Mouse (Mus musculus): ENCODE data around the gene Ttll8. TPM values are rescaled to one million over a fixed set of nuclear protein-coding genes. Genes with fewer than 3 reads are reported as not detected.

The Ttll8 gene
- total RNA-seq, 2 experiments from 2014 or later: 0.10 TPM; not detected in 1

DNA sequence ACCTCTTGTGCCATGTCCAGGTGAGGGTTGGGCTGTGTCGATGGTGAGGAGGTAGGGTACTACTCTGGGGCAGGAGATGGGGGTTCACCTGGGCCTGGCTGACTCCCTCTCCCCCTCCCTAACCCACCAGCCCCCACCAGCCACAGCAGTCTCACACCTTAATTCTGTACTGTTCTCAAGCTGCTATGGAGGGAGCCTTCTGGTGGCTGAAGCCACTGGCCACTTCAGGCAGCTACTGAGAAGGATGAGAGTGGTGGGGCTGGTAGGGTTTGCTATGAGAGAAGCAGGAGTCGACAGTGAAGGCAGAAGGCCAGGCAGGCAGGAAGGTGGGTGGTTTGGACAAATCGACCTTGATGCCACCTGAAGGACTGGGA lies 111.9 kb downstream of the Ttll8 start:
- no peak for DNase-seq (ENCODE audit: low spot score in 2 of 2)

DNA sequence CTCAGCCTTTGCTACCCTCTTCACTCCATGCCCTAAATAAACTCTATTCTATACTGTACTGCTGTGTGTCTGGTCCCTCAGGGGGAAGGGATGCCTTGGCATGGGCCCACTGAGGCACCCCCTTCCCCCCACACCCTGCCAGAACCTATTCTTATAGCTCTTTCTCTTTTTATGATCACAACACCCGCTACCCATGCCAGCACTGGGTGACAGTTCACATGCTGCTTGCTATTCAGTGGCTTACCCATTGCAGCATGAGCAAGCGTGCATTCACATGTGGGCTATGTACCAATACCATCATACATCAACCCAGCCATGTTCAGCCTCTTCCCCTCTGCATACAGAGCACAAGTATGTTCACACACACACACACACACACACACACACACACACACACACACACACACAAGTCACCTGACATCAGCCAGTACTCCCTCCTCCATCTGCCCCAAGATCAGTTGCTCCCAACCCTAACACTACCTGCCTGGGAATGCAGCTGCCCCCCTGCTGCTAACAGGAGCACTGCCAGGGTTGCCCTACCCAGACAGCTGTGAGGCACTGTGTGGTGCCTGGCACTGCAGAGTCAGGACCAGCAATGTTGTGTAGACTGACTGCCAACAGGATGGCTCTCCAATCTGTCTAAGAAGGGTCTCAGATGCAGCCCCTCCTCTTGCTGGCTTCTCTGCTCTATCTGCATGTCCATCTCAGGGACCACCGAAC lies 112.5 kb downstream of the Ttll8 start:
- DNase-seq (ENCODE audit: low spot score in 2 of 2): no peak

DNA sequence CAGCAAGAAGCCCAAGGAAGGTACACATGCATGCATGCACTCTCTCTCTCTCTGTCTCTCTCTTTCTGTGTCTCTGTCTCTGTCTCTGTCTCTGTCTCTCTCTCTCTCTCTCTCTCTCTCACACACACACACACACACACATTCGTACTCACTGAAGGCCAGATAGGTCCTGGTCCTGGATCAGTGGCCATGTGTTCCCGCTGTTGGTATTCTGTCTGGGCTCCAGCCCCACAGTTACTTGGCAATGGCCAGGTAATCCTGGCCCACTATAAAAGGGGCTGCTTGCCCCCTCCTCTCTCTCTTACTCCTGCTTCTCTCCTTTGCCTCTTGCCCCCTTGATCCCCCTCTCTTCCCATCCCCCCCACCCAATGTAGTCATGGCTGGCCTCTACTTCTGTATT lies 113.1 kb downstream of the Ttll8 start:
- no peak for DNase-seq (ENCODE audit: low spot score in 2 of 2)

Other genes starting within 250 kb of the Ttll8 start
- gene Brd1, start 220.2 kb downstream of the Ttll8 start, total RNA-seq (2021): 10 to 100 TPM; 39.5 to 44.5 TPM
- gene Zbed4, start 202.8 kb downstream of the Ttll8 start, total RNA-seq (2021): 10 to 100 TPM; 14.2 to 14.8 TPM
- 1 to 10 TPM; 6.9 to 9.0 TPM for gene Alg12, start 135.1 kb downstream of the Ttll8 start, total RNA-seq (2021)
- gene Creld2, start 134.8 kb downstream of the Ttll8 start, total RNA-seq (2021): 10 to 100 TPM; 20.8 to 22.0 TPM
- 10 to 100 TPM; 18.5 to 21.0 TPM for gene Pim3, start 92.2 kb downstream of the Ttll8 start, total RNA-seq (2021)
- under 1 TPM in 1 of 2 experiments, not detected in 1; 0.12 TPM for gene Mlc1, start 24.6 kb upstream of the Ttll8 start, total RNA-seq (2021)
- gene Mov10l1, start 28.5 kb upstream of the Ttll8 start, total RNA-seq (2021): under 1 TPM in 1 of 2 experiments, not detected in 1; 0.44 TPM
- gene Panx2, start 105.3 kb upstream of the Ttll8 start, total RNA-seq (2021): under 1 TPM; 0.13 to 0.15 TPM
- 10 to 100 TPM; 33.8 to 34.8 TPM for gene Trabd, start 120.7 kb upstream of the Ttll8 start, total RNA-seq (2021)
- gene Selenoo, start 134.7 kb upstream of the Ttll8 start, total RNA-seq (2021): 10 to 100 TPM; 10.5 to 12.4 TPM
- 10 to 100 TPM; 13.5 to 16.6 TPM for gene Tubgcp6, start 168.7 kb upstream of the Ttll8 start, total RNA-seq (2021)
- gene Hdac10, start 174.3 kb upstream of the Ttll8 start, total RNA-seq (2021): 10 to 100 TPM; 11.2 to 11.8 TPM
- 10 to 100 TPM; 54.4 to 57.3 TPM for gene Mapk12, start 186.3 kb upstream of the Ttll8 start, total RNA-seq (2021)
- gene Mapk11, start 195.2 kb upstream of the Ttll8 start, total RNA-seq (2021): 1 to 10 TPM; 3.4 to 4.1 TPM
- gene Plxnb2, start 226.4 kb upstream of the Ttll8 start, total RNA-seq (2021): 10 to 100 TPM; 81.0 to 84.7 TPM
- 1 to 10 TPM; 7.9 to 9.0 TPM for gene Dennd6b, start 242.1 kb upstream of the Ttll8 start, total RNA-seq (2021)